Mouse (Mus musculus) myocyte (in vitro differentiated cells): ENCODE measurements around the gene Prss43.

ENCODE experiments used
- E2F4 ChIP-seq: IDR thresholded peaks from one replicate; pipeline ENCODE4 v1.6.1; 2011; ENCODE audit warnings: mild to moderate bottlenecking, control low read depth, moderate library complexity; ENCODE audit not compliant: insufficient read depth
- MYOG ChIP-seq, 3 experiments: IDR thresholded peaks; one replicate each; pipeline ENCODE4 v1.6.1; 2011; ENCODE audit warnings: control low read depth in 2 of 3, low read depth in 2 of 3, mild to moderate bottlenecking in 2 of 3; ENCODE audit not compliant: insufficient read length in 2 of 3, control insufficient read depth in 1 of 3, insufficient read depth in 1 of 3
- POLR2A ChIP-seq: IDR thresholded peaks from one replicate; pipeline ENCODE4 v1.6.1; 2011; ENCODE audit warnings: low read depth, mild to moderate bottlenecking, control low read depth, moderate library complexity; ENCODE audit not compliant: insufficient read length
- SRF ChIP-seq: IDR thresholded peaks from one replicate; pipeline ENCODE4 v1.6.1; 2011; ENCODE audit warnings: low read depth; ENCODE audit not compliant: control insufficient read depth, insufficient read length
- TCF12 ChIP-seq: IDR thresholded peaks from one replicate; pipeline ENCODE4 v1.6.1; 2011; ENCODE audit warnings: mild to moderate bottlenecking, control low read depth; ENCODE audit not compliant: poor library complexity, insufficient read depth, severe bottlenecking
- TCF3 ChIP-seq: IDR thresholded peaks from one replicate; pipeline ENCODE4 v1.6.1; 2011; ENCODE audit warnings: low read depth, control low read depth; ENCODE audit not compliant: insufficient read length
- USF1 ChIP-seq: IDR thresholded peaks from one replicate; pipeline ENCODE4 v1.6.1; 2011; ENCODE audit warnings: low read depth, mild to moderate bottlenecking, control low read depth, moderate library complexity

GRCm38 (mm10) chr9:110849162-110849561 is 22.7 kb downstream of the Prss43 start:
- TF ChIP-seq POLR2A (no peak), SRF (no peak), MYOG (IDR thresholded peaks at IDR 0.05; ENCODE audit: control insufficient read depth in 1 of 3, insufficient read depth in 1 of 3, insufficient read length in 2 of 3, low read depth in 2 of 3) (no peak), TCF12 (no peak), TCF3 (no peak), USF1 (no peak), E2F4 (no peak)
